Mouse (Mus musculus): Measurements from ENCODE around the gene Rab11fip4. TPM values are rescaled to one million over a fixed set of nuclear protein-coding genes. Genes with fewer than 3 reads are reported as not detected.
A peak's percentile ranks its signal among the peaks of the same experiment; 100 is the strongest.

Gene Rab11fip4
- polyA plus RNA-seq, 1 experiment from 2014 or later, result 26.9 TPM

- 0 out of 2 replicates have a peak overlapping the region, but pooled peaks have one; percentile 2 for H3K4me2 ChIP-seq
- H3K4me1 ChIP-seq (replicated peaks), result peaks cover 75% of the 10 kb centered on the region
- no peaks in the 10 kb centered on the region; the same call in 1 of the 2 replicates for H3K36me3 ChIP-seq
- ATAC-seq (ENCODE audit: low FRiP score), result no peak
- 71% methylated on average over 5 of the region's 5 CpGs for WGBS
- no peaks in the 10 kb centered on the region for H3K9me3 ChIP-seq
- H3K9ac ChIP-seq, result no peak overlapping the region
- H3K4me3 ChIP-seq, result no peak overlapping the region
- H3K27me3 ChIP-seq, result no peaks in the 10 kb centered on the region
- peak overlapping the region; percentile 60; the same call in 1 of the 2 replicates for H3K27ac ChIP-seq
Observed at GRCm38 (mm10) chr11:79646026-79646425, 55.0 kb downstream of the Rab11fip4 start.

GRCm38 (mm10) chr11:79646467-79647070 is 55.6 kb downstream of the Rab11fip4 start:
- H3K9me3 ChIP-seq, result no peaks in the 10 kb centered on the region
- 0 out of 2 replicates have a peak overlapping the region, but pooled peaks have one; percentile 2 for H3K4me2 ChIP-seq
- peak; percentile 47; the same call in 1 of the 2 replicates for ATAC-seq (ENCODE audit: low FRiP score)
- H3K9ac ChIP-seq, result no peak overlapping the region
- no peaks in the 10 kb centered on the region; the same call in 1 of the 2 replicates for H3K36me3 ChIP-seq
- H3K27me3 ChIP-seq, result no peaks in the 10 kb centered on the region; the same call in 1 of the 2 replicates
- H3K27ac ChIP-seq, result peak overlapping the region; percentile 60
- peaks cover 76% of the 10 kb centered on the region for H3K4me1 ChIP-seq (replicated peaks)
- H3K4me3 ChIP-seq, result no peak overlapping the region
- 8% methylated on average over 12 of the region's 12 CpGs for WGBS

- WGBS, result 25% methylated on average over 8 of the region's 8 CpGs
Observed at GRCm38 (mm10) chr11:79647071-79647501, 56.1 kb downstream of the Rab11fip4 start.

GRCm38 (mm10) chr11:79650359-79650835 is 59.4 kb downstream of the Rab11fip4 start:
- H3K9ac ChIP-seq, result no peak overlapping the region
- 60% methylated on average over 5 of the region's 5 CpGs for WGBS
- H3K4me2 ChIP-seq, result no peak overlapping the region
- H3K27me3 ChIP-seq, result no peaks in the 10 kb centered on the region; the same call in 1 of the 2 replicates
- ATAC-seq (ENCODE audit: low FRiP score), result no peak
- H3K9me3 ChIP-seq, result no peaks in the 10 kb centered on the region
- H3K4me3 ChIP-seq, result no peak overlapping the region
- H3K4me1 ChIP-seq (replicated peaks), result peaks cover 67% of the 10 kb centered on the region
- H3K36me3 ChIP-seq, result no peaks in the 10 kb centered on the region; the same call in 1 of the 2 replicates
- H3K27ac ChIP-seq, result peak overlapping the region; percentile 49

More at GRCm38 (mm10) chr11:79647071-79647501, 56.1 kb downstream of the Rab11fip4 start:
- ATAC-seq (ENCODE audit: low FRiP score), result no peak
- H3K27me3 ChIP-seq, result no peaks in the 10 kb centered on the region; the same call in 1 of the 2 replicates
- H3K9me3 ChIP-seq, result no peaks in the 10 kb centered on the region
- peak overlapping the region; percentile 60 for H3K27ac ChIP-seq
- no peak overlapping the region for H3K9ac ChIP-seq
- no peaks in the 10 kb centered on the region; the same call in 1 of the 2 replicates for H3K36me3 ChIP-seq
- H3K4me2 ChIP-seq, result no peak overlapping the region
- H3K4me1 ChIP-seq (replicated peaks), result peaks cover 80% of the 10 kb centered on the region
- H3K4me3 ChIP-seq, result no peak overlapping the region

GRCm38 (mm10) chr11:79652257-79652656 is 61.2 kb downstream of the Rab11fip4 start:
- no peaks in the 10 kb centered on the region; the same call in 1 of the 2 replicates for H3K36me3 ChIP-seq

GRCm38 (mm10) chr11:79652921-79653575 is 62.0 kb downstream of the Rab11fip4 start:
- Histone ChIP-seq H3K36me3 (no peaks in the 10 kb centered on the region; the same call in 1 of the 2 replicates), H3K4me1 (replicated peaks) (peaks cover 41% of the 10 kb centered on the region), H3K4me3 (no peak overlapping the region), H3K9me3 (no peaks in the 10 kb centered on the region), H3K27me3 (no peaks in the 10 kb centered on the region; the same call in 1 of the 2 replicates), H3K4me2 (no peak overlapping the region), H3K9ac (no peak overlapping the region), H3K27ac (no peak overlapping the region)
- 81% methylated on average over 20 of the region's 20 CpGs for WGBS
- no peak for ATAC-seq (ENCODE audit: low FRiP score)

More at GRCm38 (mm10) chr11:79652257-79652656, 61.2 kb downstream of the Rab11fip4 start:
- no peak overlapping the region for H3K4me2 ChIP-seq
- H3K27me3 ChIP-seq, result no peaks in the 10 kb centered on the region; the same call in 1 of the 2 replicates
- ATAC-seq (ENCODE audit: low FRiP score), result no peak
- no peak overlapping the region for H3K4me3 ChIP-seq
- H3K9ac ChIP-seq, result no peak overlapping the region
- H3K9me3 ChIP-seq, result no peaks in the 10 kb centered on the region
- 72% methylated on average over 9 of the region's 9 CpGs for WGBS
- peaks cover 49% of the 10 kb centered on the region for H3K4me1 ChIP-seq (replicated peaks)
- H3K27ac ChIP-seq, result no peak overlapping the region

- no peak for ATAC-seq (ENCODE audit: low FRiP score)
- Histone ChIP-seq H3K27ac (no peak overlapping the region), H3K9me3 (no peaks in the 10 kb centered on the region), H3K27me3 (no peaks in the 10 kb centered on the region; the same call in 1 of the 2 replicates), H3K4me2 (no peak overlapping the region), H3K36me3 (no peaks in the 10 kb centered on the region; the same call in 1 of the 2 replicates), H3K4me1 (replicated peaks) (peaks cover 32% of the 10 kb centered on the region), H3K4me3 (no peak overlapping the region), H3K9ac (no peak overlapping the region)
- 80% methylated on average over 4 of the region's 4 CpGs for WGBS
Observed at GRCm38 (mm10) chr11:79654407-79654831, 63.4 kb downstream of the Rab11fip4 start.

GRCm38 (mm10) chr11:79655592-79655991 is 64.6 kb downstream of the Rab11fip4 start:
- no peak for ATAC-seq (ENCODE audit: low FRiP score)
- no peak overlapping the region for H3K4me3 ChIP-seq
- H3K9ac ChIP-seq, result no peak overlapping the region
- H3K4me2 ChIP-seq, result no peak overlapping the region
- H3K36me3 ChIP-seq, result no peaks in the 10 kb centered on the region
- H3K9me3 ChIP-seq, result no peaks in the 10 kb centered on the region
- no peaks in the 10 kb centered on the region; the same call in 1 of the 2 replicates for H3K27me3 ChIP-seq
- peaks cover 29% of the 10 kb centered on the region for H3K4me1 ChIP-seq (replicated peaks)
- H3K27ac ChIP-seq, result no peak overlapping the region
- 87% methylated on average over 7 of the region's 7 CpGs for WGBS

- Histone ChIP-seq H3K9ac (no peak overlapping the region), H3K27me3 (no peaks in the 10 kb centered on the region), H3K4me1 (replicated peaks) (peaks cover 33% of the 10 kb centered on the region), H3K4me2 (no peak overlapping the region), H3K9me3 (no peaks in the 10 kb centered on the region), H3K36me3 (no peaks in the 10 kb centered on the region), H3K4me3 (no peak overlapping the region), H3K27ac (no peak overlapping the region)
- 81% methylated on average over 1 of the region's 1 CpGs for WGBS
- ATAC-seq (ENCODE audit: low FRiP score), result no peak
Observed at GRCm38 (mm10) chr11:79656491-79656890, 65.5 kb downstream of the Rab11fip4 start.

- no peak overlapping the region for H3K9ac ChIP-seq
- 81% methylated on average over 5 of the region's 5 CpGs for WGBS
- H3K36me3 ChIP-seq, result no peaks in the 10 kb centered on the region
- no peak for ATAC-seq (ENCODE audit: low FRiP score)
- H3K9me3 ChIP-seq, result no peaks in the 10 kb centered on the region
- H3K4me2 ChIP-seq, result no peak overlapping the region
- H3K27ac ChIP-seq, result no peak overlapping the region
- peaks cover 34% of the 10 kb centered on the region for H3K4me1 ChIP-seq (replicated peaks)
- no peaks in the 10 kb centered on the region for H3K27me3 ChIP-seq
- H3K4me3 ChIP-seq, result no peak overlapping the region
Observed at GRCm38 (mm10) chr11:79657053-79657452, 66.0 kb downstream of the Rab11fip4 start.

GRCm38 (mm10) chr11:79658205-79658825 is 67.3 kb downstream of the Rab11fip4 start:
- H3K9ac ChIP-seq, result no peak overlapping the region
- no peak overlapping the region for H3K27ac ChIP-seq
- no peak for ATAC-seq (ENCODE audit: low FRiP score)
- H3K27me3 ChIP-seq, result no peaks in the 10 kb centered on the region
- no peak overlapping the region for H3K4me2 ChIP-seq
- no peaks in the 10 kb centered on the region for H3K36me3 ChIP-seq
- no peak overlapping the region for H3K4me3 ChIP-seq
- H3K9me3 ChIP-seq, result no peaks in the 10 kb centered on the region
- WGBS, result 91% methylated on average over 10 of the region's 10 CpGs
- peaks cover 34% of the 10 kb centered on the region for H3K4me1 ChIP-seq (replicated peaks)
